ENCODE assay signal across 9 mouse cellular contexts in genomic region chr4:43030352-43030751, GRCm38 (mm10). TPM values are rescaled to one million over a fixed set of nuclear protein-coding genes. Genes with fewer than 3 reads are reported as not detected.
DNase-seq lines count a peak whose midpoint lies in the region; ATAC-seq and TF ChIP-seq lines count a peak whose summit lies in the region.
"Had no signal": no experiment of that assay in that cellular context is flagged by ENCODE, and none has a peak within 500 bp of the region (broad histone marks: within the 10 kb centered on the region; RNA-seq: fewer than 3 reads in every experiment).

No protein-coding gene starts in this region.

- no peaks in the 10 kb centered on the region for H3K27me3 ChIP-seq in kidney, adult 2 months (replicated peaks; ENCODE audit: control insufficient read depth, insufficient read depth, low read length)
- H3K27me3 ChIP-seq in hindbrain, embryonic 12.5 days: no peaks in the 10 kb centered on the region
- no peaks in the 10 kb centered on the region for H3K27me3 ChIP-seq in midbrain, embryonic 13.5 days

- H3K9ac ChIP-seq in hindbrain, embryonic 12.5 days: peak overlapping the region; percentile 92
- H3K9ac ChIP-seq in midbrain, embryonic 13.5 days (replicated peaks): peak overlapping the region; percentile 92

- peak overlapping the region; percentile 81 for H3K4me3 ChIP-seq in kidney, adult 2 months (ENCODE audit: insufficient read depth, low read depth, low read length)
- peak overlapping the region; percentile 85 for H3K4me3 ChIP-seq in brown adipose tissue, adult 24 weeks (ENCODE audit: insufficient read depth, low read depth, low read length)
- peak overlapping the region; percentile 73 for H3K4me3 ChIP-seq in hindbrain, embryonic 12.5 days
- H3K4me3 ChIP-seq in midbrain, embryonic 13.5 days (replicated peaks): peak overlapping the region; percentile 72

- ATAC-seq in hindbrain, embryonic 12.5 days (ENCODE audit: low FRiP score): no peak
- ATAC-seq in midbrain, embryonic 13.5 days: no peak

- H3K9me3 ChIP-seq in hindbrain, embryonic 12.5 days (replicated peaks): no peaks in the 10 kb centered on the region
- H3K9me3 ChIP-seq in midbrain, embryonic 13.5 days: no peaks in the 10 kb centered on the region

- no peak for TF ChIP-seq CTCF in kidney, adult 2 months (conservative IDR thresholded peaks at IDR 0.05; ENCODE audit: insufficient read depth, insufficient read length, low read depth, low read length)

- H3K27ac ChIP-seq in kidney, adult 2 months (ENCODE audit: insufficient read depth, low read depth, low read length): peak overlapping the region; percentile 86; the same call in 1 of the 2 replicates
- H3K27ac ChIP-seq in brown adipose tissue, adult 24 weeks (replicated peaks; ENCODE audit: low read depth, low read length): no peak overlapping the region
- H3K27ac ChIP-seq in hindbrain, embryonic 12.5 days: peak overlapping the region; percentile 92
- peak overlapping the region; percentile 91; the same call in 1 of the 2 replicates for H3K27ac ChIP-seq in midbrain, embryonic 13.5 days

- DNase-seq in kidney, adult 2 months: no peak
- DNase-seq in kidney, postnatal 10 days: no peak
- DNase-seq in retina, embryonic 14.5 days (ENCODE audit: low spot score): no peak
- no peak for DNase-seq in gastrocnemius, postnatal 10 days
- no peak for DNase-seq in kidney, adult 9 months
- DNase-seq: right cerebral cortex, adult 18-20 months had no signal

- H3K4me1 ChIP-seq in kidney, adult 2 months (ENCODE audit: control insufficient read depth, insufficient read depth, low read length): peaks cover 7% of the 10 kb centered on the region; the same call in 1 of the 2 replicates
- peaks cover 2% of the 10 kb centered on the region; the same call in 1 of the 2 replicates for H3K4me1 ChIP-seq in brown adipose tissue, adult 24 weeks (ENCODE audit: control insufficient read depth, insufficient read depth, insufficient read length, low read length)
- peaks cover 22% of the 10 kb centered on the region for H3K4me1 ChIP-seq in hindbrain, embryonic 12.5 days
- peaks cover 29% of the 10 kb centered on the region for H3K4me1 ChIP-seq in midbrain, embryonic 13.5 days (replicated peaks)

- peak overlapping the region; percentile 84 for H3K4me2 ChIP-seq in hindbrain, embryonic 12.5 days (replicated peaks)
- peak overlapping the region; percentile 74 for H3K4me2 ChIP-seq in midbrain, embryonic 13.5 days (replicated peaks)

- TF ChIP-seq POLR2A in kidney, adult 2 months (IDR thresholded peaks at IDR 0.05; ENCODE audit: low read depth, low read length): no peak

- WGBS in kidney, adult 2 months: 47% methylated on average over 9 of the region's 9 CpGs
- WGBS in hindbrain, embryonic 12.5 days: 75% methylated on average over 9 of the region's 9 CpGs
- WGBS in midbrain, embryonic 13.5 days: 69% methylated on average over 9 of the region's 9 CpGs

- no peaks in the 10 kb centered on the region for H3K36me3 ChIP-seq in kidney, adult 2 months (ENCODE audit: control insufficient read depth, insufficient read depth, low read length)
- H3K36me3 ChIP-seq in hindbrain, embryonic 12.5 days: peaks cover 63% of the 10 kb centered on the region
- H3K36me3 ChIP-seq in midbrain, embryonic 13.5 days: peaks cover 63% of the 10 kb centered on the region

RNA-seq across cellular contexts. Expression of gene Stoml2, which starts 1.2 kb away (rescaled TPM):
- 103 and 118 TPM in 2 replicates for polyA plus RNA-seq in kidney, adult 2 months (2012; rRNA removed)
- 158 and 191 TPM in 2 replicates for polyA plus RNA-seq in brown adipose tissue, adult 24 weeks (2012; ENCODE audit: insufficient read depth, insufficient read length, missing spikeins)
- 243 and 249 TPM in 2 replicates for polyA plus RNA-seq in hindbrain, embryonic 12.5 days (2016; fragmentation: Nextera tagmentation; extraction: Ambion mirVana)
- polyA plus RNA-seq in midbrain, embryonic 13.5 days (2015; fragmentation: Nextera tagmentation; extraction: Ambion mirVana): 245 and 253 TPM in 2 replicates
- total RNA-seq in gastrocnemius, postnatal 10 days (2021): 10 to 100 TPM; 81.8 to 84.3 TPM

RNA-seq across cellular contexts. Expression of gene Pigo, which starts 4.7 kb away (rescaled TPM):
- polyA plus RNA-seq in kidney, adult 2 months (2012; rRNA removed): 24.6 and 28.4 TPM in 2 replicates
- polyA plus RNA-seq in brown adipose tissue, adult 24 weeks (2012; ENCODE audit: insufficient read depth, insufficient read length, missing spikeins): 11.1 and 12.4 TPM in 2 replicates
- 25.2 and 28.9 TPM in 2 replicates for polyA plus RNA-seq in hindbrain, embryonic 12.5 days (2016; fragmentation: Nextera tagmentation; extraction: Ambion mirVana)
- 25.3 and 29.9 TPM in 2 replicates for polyA plus RNA-seq in midbrain, embryonic 13.5 days (2015; fragmentation: Nextera tagmentation; extraction: Ambion mirVana)
- 1 to 10 TPM; 7.6 to 9.6 TPM for total RNA-seq in gastrocnemius, postnatal 10 days (2021)

RNA-seq across cellular contexts. Expression of gene Fam214b, which starts 15.7 kb away (rescaled TPM):
- polyA plus RNA-seq in kidney, adult 2 months (2012; rRNA removed): 14.4 and 15.6 TPM in 2 replicates
- polyA plus RNA-seq in brown adipose tissue, adult 24 weeks (2012; ENCODE audit: insufficient read depth, insufficient read length, missing spikeins): 10.0 and 21.9 TPM in 2 replicates
- polyA plus RNA-seq in hindbrain, embryonic 12.5 days (2016; fragmentation: Nextera tagmentation; extraction: Ambion mirVana): 36.2 and 36.6 TPM in 2 replicates
- 45.4 and 55.2 TPM in 2 replicates for polyA plus RNA-seq in midbrain, embryonic 13.5 days (2015; fragmentation: Nextera tagmentation; extraction: Ambion mirVana)
- total RNA-seq in gastrocnemius, postnatal 10 days (2021): 10 to 100 TPM; 19.3 to 23.7 TPM

RNA-seq across cellular contexts. Expression of gene Fancg, which starts 20.0 kb away (rescaled TPM):
- polyA plus RNA-seq in kidney, adult 2 months (2012; rRNA removed): 6.8 and 7.1 TPM in 2 replicates
- polyA plus RNA-seq in brown adipose tissue, adult 24 weeks (2012; ENCODE audit: insufficient read depth, insufficient read length, missing spikeins): 2.5 and 6.4 TPM in 2 replicates
- polyA plus RNA-seq in hindbrain, embryonic 12.5 days (2016; fragmentation: Nextera tagmentation; extraction: Ambion mirVana): 20.5 and 21.6 TPM in 2 replicates
- 17.0 and 18.7 TPM in 2 replicates for polyA plus RNA-seq in midbrain, embryonic 13.5 days (2015; fragmentation: Nextera tagmentation; extraction: Ambion mirVana)
- total RNA-seq in gastrocnemius, postnatal 10 days (2021): 1 to 10 TPM; 2.9 to 5.0 TPM

RNA-seq across cellular contexts. Expression of gene Unc13b, which starts 28.4 kb away (rescaled TPM):
- polyA plus RNA-seq in kidney, adult 2 months (2012; rRNA removed): 5.0 and 5.5 TPM in 2 replicates
- polyA plus RNA-seq in brown adipose tissue, adult 24 weeks (2012; ENCODE audit: insufficient read depth, insufficient read length, missing spikeins): 1.4 and 4.5 TPM in 2 replicates
- polyA plus RNA-seq in hindbrain, embryonic 12.5 days (2016; fragmentation: Nextera tagmentation; extraction: Ambion mirVana): 27.8 and 29.4 TPM in 2 replicates
- polyA plus RNA-seq in midbrain, embryonic 13.5 days (2015; fragmentation: Nextera tagmentation; extraction: Ambion mirVana): 20.0 and 20.2 TPM in 2 replicates
- 1 to 10 TPM; 5.0 to 7.1 TPM for total RNA-seq in gastrocnemius, postnatal 10 days (2021)
